Mouse (Mus musculus): ENCODE data around the gene Rtf1.

GRCm38 (mm10) chr2:119762276-119762675, 87.4 kb downstream of the Rtf1 start:
- TF ChIP-seq POLR2A (IDR thresholded peaks at IDR 0.05; ENCODE audit: low read depth, low read length) (no peak), CTCF (conservative IDR thresholded peaks at IDR 0.05; ENCODE audit: insufficient read depth, insufficient read length, low read depth, low read length) (no peak)
